Mouse (Mus musculus): ENCODE measurements around the gene Vamp4. TPM values are rescaled to one million over a fixed set of nuclear protein-coding genes. Genes with fewer than 3 reads are reported as not detected.

Gene Vamp4
- 48.2 and 56.4 TPM in 2 replicates for polyA plus RNA-seq (2015; fragmentation: Nextera tagmentation; extraction: Ambion mirVana)

GRCm38 (mm10) chr1:162570260-162570748 lies at the start of gene Vamp4:
TSS of gene Vamp4 (plus strand) at chr1:162570515.
- no peaks in the 10 kb centered on the region; the same call in 1 of the 2 replicates for H3K9me3 ChIP-seq (replicated peaks; ENCODE audit: control insufficient read depth, low read length)
- H3K27me3 ChIP-seq (ENCODE audit: control insufficient read depth, insufficient read depth, low read length), result no peaks in the 10 kb centered on the region
- H3K4me3 ChIP-seq (replicated peaks; ENCODE audit: low read length), result peak within 1 kb of the TSS; percentile 77
- peak within 1 kb of the TSS; percentile 86 for H3K27ac ChIP-seq (ENCODE audit: low read length)
- peaks cover 7% of the 10 kb centered on the region for H3K36me3 ChIP-seq (ENCODE audit: control insufficient read depth, insufficient read depth, low read length)
- H3K4me2 ChIP-seq (ENCODE audit: low read depth, low read length), result peak within 1 kb of the TSS; percentile 78
- H3K4me1 ChIP-seq (ENCODE audit: control insufficient read depth, insufficient read depth, low read length), result peaks cover 6% of the 10 kb centered on the region; the same call in 1 of the 2 replicates
- H3K9ac ChIP-seq (ENCODE audit: low read length), result peak within 1 kb of the TSS; percentile 87
- peak; percentile 98 for ATAC-seq (ENCODE audit: insufficient read depth, low FRiP score)
- under 1% methylated on average over 40 of the region's 43 CpGs for WGBS

GRCm38 (mm10) chr1:162529651-162530050 lies 40.7 kb upstream of the Vamp4 start:
- no peak overlapping the region for H3K4me2 ChIP-seq (ENCODE audit: low read depth, low read length)
- H3K36me3 ChIP-seq (ENCODE audit: control insufficient read depth, insufficient read depth, low read length), result no peaks in the 10 kb centered on the region
- ATAC-seq (ENCODE audit: insufficient read depth, low FRiP score), result no peak
- WGBS, result 47% methylated on average over 2 of the region's 2 CpGs
- no peaks in the 10 kb centered on the region; the same call in 1 of the 2 replicates for H3K9me3 ChIP-seq (replicated peaks; ENCODE audit: control insufficient read depth, low read length)
- no peaks in the 10 kb centered on the region for H3K27me3 ChIP-seq (ENCODE audit: control insufficient read depth, insufficient read depth, low read length)
- H3K27ac ChIP-seq (ENCODE audit: low read length), result no peak overlapping the region
- H3K4me1 ChIP-seq (ENCODE audit: control insufficient read depth, insufficient read depth, low read length), result no peaks in the 10 kb centered on the region
- no peak overlapping the region for H3K4me3 ChIP-seq (replicated peaks; ENCODE audit: low read length)
- no peak overlapping the region for H3K9ac ChIP-seq (ENCODE audit: low read length)

GRCm38 (mm10) chr1:162530666-162531065 lies 39.6 kb upstream of the Vamp4 start:
- Histone ChIP-seq H3K4me3 (replicated peaks; ENCODE audit: low read length) (no peak overlapping the region), H3K27ac (ENCODE audit: low read length) (no peak overlapping the region), H3K27me3 (ENCODE audit: control insufficient read depth, insufficient read depth, low read length) (no peaks in the 10 kb centered on the region), H3K4me1 (ENCODE audit: control insufficient read depth, insufficient read depth, low read length) (no peaks in the 10 kb centered on the region), H3K4me2 (ENCODE audit: low read depth, low read length) (no peak overlapping the region), H3K36me3 (ENCODE audit: control insufficient read depth, insufficient read depth, low read length) (no peaks in the 10 kb centered on the region), H3K9me3 (replicated peaks; ENCODE audit: control insufficient read depth, low read length) (no peaks in the 10 kb centered on the region; the same call in 1 of the 2 replicates), H3K9ac (ENCODE audit: low read length) (no peak overlapping the region)
- WGBS, result 83% methylated on average over 1 of the region's 1 CpGs
- ATAC-seq (ENCODE audit: insufficient read depth, low FRiP score), result no peak

- no peaks in the 10 kb centered on the region for H3K27me3 ChIP-seq (ENCODE audit: control insufficient read depth, insufficient read depth, low read length)
- 75% methylated on average over 4 of the region's 4 CpGs for WGBS
- H3K36me3 ChIP-seq (ENCODE audit: control insufficient read depth, insufficient read depth, low read length), result 0 out of 2 replicates have a peak, but pooled peaks cover 7% of the 10 kb centered on the region
- no peak overlapping the region for H3K4me2 ChIP-seq (ENCODE audit: low read depth, low read length)
- no peaks in the 10 kb centered on the region; the same call in 1 of the 2 replicates for H3K9me3 ChIP-seq (replicated peaks; ENCODE audit: control insufficient read depth, low read length)
- no peak overlapping the region for H3K27ac ChIP-seq (ENCODE audit: low read length)
- no peaks in the 10 kb centered on the region for H3K4me1 ChIP-seq (ENCODE audit: control insufficient read depth, insufficient read depth, low read length)
- no peak overlapping the region for H3K9ac ChIP-seq (ENCODE audit: low read length)
- no peak for ATAC-seq (ENCODE audit: insufficient read depth, low FRiP score)
- H3K4me3 ChIP-seq (replicated peaks; ENCODE audit: low read length), result no peak overlapping the region
Observed at GRCm38 (mm10) chr1:162531584-162531983, 38.7 kb upstream of the Vamp4 start.

GRCm38 (mm10) chr1:162532330-162532729 lies 38.0 kb upstream of the Vamp4 start:
- Histone ChIP-seq H3K36me3 (ENCODE audit: control insufficient read depth, insufficient read depth, low read length) (peaks cover 11% of the 10 kb centered on the region; the same call in 1 of the 2 replicates), H3K27ac (ENCODE audit: low read length) (no peak overlapping the region), H3K9ac (ENCODE audit: low read length) (no peak overlapping the region), H3K4me3 (replicated peaks; ENCODE audit: low read length) (no peak overlapping the region), H3K27me3 (ENCODE audit: control insufficient read depth, insufficient read depth, low read length) (no peaks in the 10 kb centered on the region), H3K9me3 (replicated peaks; ENCODE audit: control insufficient read depth, low read length) (no peaks in the 10 kb centered on the region; the same call in 1 of the 2 replicates), H3K4me1 (ENCODE audit: control insufficient read depth, insufficient read depth, low read length) (no peaks in the 10 kb centered on the region), H3K4me2 (ENCODE audit: low read depth, low read length) (no peak overlapping the region)
- ATAC-seq (ENCODE audit: insufficient read depth, low FRiP score), result no peak
- 67% methylated on average over 4 of the region's 4 CpGs for WGBS

GRCm38 (mm10) chr1:162533766-162534560 lies 36.4 kb upstream of the Vamp4 start:
- no peak overlapping the region for H3K4me3 ChIP-seq (replicated peaks; ENCODE audit: low read length)
- H3K9me3 ChIP-seq (replicated peaks; ENCODE audit: control insufficient read depth, low read length), result no peaks in the 10 kb centered on the region; the same call in 1 of the 2 replicates
- no peak overlapping the region for H3K9ac ChIP-seq (ENCODE audit: low read length)
- ATAC-seq (ENCODE audit: insufficient read depth, low FRiP score), result no peak
- H3K27ac ChIP-seq (ENCODE audit: low read length), result no peak overlapping the region
- 90% methylated on average over 14 of the region's 14 CpGs for WGBS
- no peaks in the 10 kb centered on the region for H3K4me1 ChIP-seq (ENCODE audit: control insufficient read depth, insufficient read depth, low read length)
- peaks cover 11% of the 10 kb centered on the region; the same call in 1 of the 2 replicates for H3K36me3 ChIP-seq (ENCODE audit: control insufficient read depth, insufficient read depth, low read length)
- no peaks in the 10 kb centered on the region for H3K27me3 ChIP-seq (ENCODE audit: control insufficient read depth, insufficient read depth, low read length)
- no peak overlapping the region for H3K4me2 ChIP-seq (ENCODE audit: low read depth, low read length)

- peaks cover 12% of the 10 kb centered on the region; the same call in 1 of the 2 replicates for H3K36me3 ChIP-seq (ENCODE audit: control insufficient read depth, insufficient read depth, low read length)
Observed at GRCm38 (mm10) chr1:162543231-162543630, 27.1 kb upstream of the Vamp4 start.

GRCm38 (mm10) chr1:162547607-162548006 lies 22.7 kb upstream of the Vamp4 start:
- no peak for ATAC-seq (ENCODE audit: insufficient read depth, low FRiP score)
- Histone ChIP-seq H3K9me3 (replicated peaks; ENCODE audit: control insufficient read depth, low read length) (no peaks in the 10 kb centered on the region), H3K27ac (ENCODE audit: low read length) (no peak overlapping the region; the same call in 1 of the 2 replicates), H3K36me3 (ENCODE audit: control insufficient read depth, insufficient read depth, low read length) (peaks cover 12% of the 10 kb centered on the region; the same call in 1 of the 2 replicates), H3K4me3 (replicated peaks; ENCODE audit: low read length) (peak overlapping the region; percentile 84), H3K9ac (ENCODE audit: low read length) (peak overlapping the region; percentile 79), H3K4me2 (ENCODE audit: low read depth, low read length) (peak overlapping the region; percentile 91), H3K4me1 (ENCODE audit: control insufficient read depth, insufficient read depth, low read length) (peaks cover 10% of the 10 kb centered on the region), H3K27me3 (ENCODE audit: control insufficient read depth, insufficient read depth, low read length) (no peaks in the 10 kb centered on the region)
- 3% methylated on average over 10 of the region's 10 CpGs for WGBS

More at GRCm38 (mm10) chr1:162543231-162543630, 27.1 kb upstream of the Vamp4 start:
- H3K9me3 ChIP-seq (replicated peaks; ENCODE audit: control insufficient read depth, low read length), result no peaks in the 10 kb centered on the region
- no peak overlapping the region for H3K9ac ChIP-seq (ENCODE audit: low read length)
- no peak overlapping the region for H3K4me2 ChIP-seq (ENCODE audit: low read depth, low read length)
- WGBS, result 88% methylated on average over 1 of the region's 1 CpGs
- peaks cover 7% of the 10 kb centered on the region; the same call in 1 of the 2 replicates for H3K4me1 ChIP-seq (ENCODE audit: control insufficient read depth, insufficient read depth, low read length)
- H3K27me3 ChIP-seq (ENCODE audit: control insufficient read depth, insufficient read depth, low read length), result no peaks in the 10 kb centered on the region
- ATAC-seq (ENCODE audit: insufficient read depth, low FRiP score), result no peak
- no peak overlapping the region for H3K4me3 ChIP-seq (replicated peaks; ENCODE audit: low read length)
- no peak overlapping the region for H3K27ac ChIP-seq (ENCODE audit: low read length)

Measured in stomach, embryonic 16.5 days (tissue).